ENCODE assay signal across 17 mouse cellular contexts in the genomic region with DNA sequence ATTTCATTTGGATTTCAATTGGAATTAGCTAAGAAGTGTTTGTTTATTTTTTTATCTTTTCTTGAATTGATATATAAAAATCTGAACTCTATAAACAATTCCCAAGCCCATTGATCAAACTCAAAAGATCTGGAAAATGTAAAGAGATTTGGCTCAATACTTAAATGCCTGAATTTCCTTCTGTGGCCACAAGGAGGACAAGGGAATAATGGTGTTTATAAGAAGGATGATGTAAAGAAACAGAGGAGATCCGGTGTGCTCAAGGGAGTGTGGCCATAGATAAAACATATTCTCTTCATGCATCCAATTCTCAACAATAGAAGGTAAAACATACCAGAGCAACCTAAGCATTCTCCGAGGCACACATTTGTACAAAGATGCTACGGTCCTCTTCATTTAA.
DNase-seq lines count a peak whose midpoint lies in the region; ATAC-seq and TF ChIP-seq lines count a peak whose summit lies in the region.
"Had no signal": no experiment of that assay in that cellular context is flagged by ENCODE, and none has a peak within 500 bp of the region (broad histone marks: within the 10 kb centered on the region; RNA-seq: fewer than 3 reads in every experiment).

No protein-coding gene starts in this region.

- no peaks in the 10 kb centered on the region for H3K36me3 ChIP-seq in heart, postnatal 0 days (replicated peaks; ENCODE audit: control insufficient read depth, insufficient read depth, low read length)
- H3K36me3 ChIP-seq in lung, embryonic 14.5 days (ENCODE audit: insufficient read depth), result no peaks in the 10 kb centered on the region
- no peaks in the 10 kb centered on the region for H3K36me3 ChIP-seq in MEL (ENCODE audit: control insufficient read depth in 1 of 2, insufficient read depth in 2 of 2, low read length in 2 of 2)
- H3K36me3 ChIP-seq: embryonic facial prominence, embryonic 15.5 days; hindbrain, embryonic 13.5 days; liver, embryonic 13.5 days had no signal

- 66% methylated on average over 3 of the region's 3 CpGs for WGBS in heart, postnatal 0 days
- 57% methylated on average over 3 of the region's 3 CpGs for WGBS in lung, embryonic 14.5 days

- H3K4me2 ChIP-seq in heart, postnatal 0 days (ENCODE audit: low read depth, low read length), result no peak overlapping the region
- no peak overlapping the region for H3K4me2 ChIP-seq in lung, embryonic 14.5 days
- H3K4me2 ChIP-seq: embryonic facial prominence, embryonic 15.5 days; forebrain, embryonic 13.5 days; heart, embryonic 11.5 days; hindbrain, embryonic 13.5 days; liver, embryonic 13.5 days had no signal

- no peak overlapping the region for H3K9ac ChIP-seq in heart, postnatal 0 days (replicated peaks; ENCODE audit: low read depth, low read length)
- H3K9ac ChIP-seq in lung, embryonic 14.5 days, result no peak overlapping the region
- no peak overlapping the region for H3K9ac ChIP-seq in MEL (ENCODE audit: control insufficient read depth, low read depth, low read length, poor library complexity, severe bottlenecking)
- H3K9ac ChIP-seq: embryonic facial prominence, embryonic 15.5 days; forebrain, embryonic 13.5 days; hindbrain, embryonic 13.5 days; liver, embryonic 13.5 days had no signal

- TF ChIP-seq EP300 in heart, postnatal 0 days (IDR thresholded peaks at IDR 0.05; ENCODE audit: low read depth), result no peak
- TF ChIP-seq EP300 in MEL (IDR thresholded peaks at IDR 0.05; ENCODE audit: low read depth in 1 of 2, low read length in 2 of 2), result no peak

- H3K27me3 ChIP-seq in heart, postnatal 0 days (ENCODE audit: control insufficient read depth, insufficient read depth, low read length), result peaks cover 11% of the 10 kb centered on the region
- H3K27me3 ChIP-seq in lung, embryonic 14.5 days (ENCODE audit: insufficient read depth, low read length), result peaks cover 2% of the 10 kb centered on the region; the same call in 1 of the 2 replicates
- no peaks in the 10 kb centered on the region for H3K27me3 ChIP-seq in MEL (ENCODE audit: control insufficient read depth in 1 of 2, insufficient read depth in 2 of 2, low read length in 2 of 2)

- TF ChIP-seq CTCF in heart, postnatal 0 days (IDR thresholded peaks at IDR 0.05; ENCODE audit: low read depth), result peak; percentile 40
- peak; percentile 66 for TF ChIP-seq CTCF in lung, embryonic 14.5 days (IDR thresholded peaks at IDR 0.05; ENCODE audit: low read depth)
- peak in 1 of 3 experiments; percentile 5; a peak in 1 of 6 replicates for TF ChIP-seq CTCF in MEL (IDR thresholded peaks at IDR 0.05 in 2 of 3, conservative IDR thresholded peaks at IDR 0.05 in 1 of 3; ENCODE audit: control insufficient read depth in 1 of 3, insufficient read depth in 1 of 3, low read depth in 2 of 3, low read length in 3 of 3, poor library complexity in 1 of 3, severe bottlenecking in 1 of 3)

- H3K9me3 ChIP-seq in heart, postnatal 0 days (replicated peaks; ENCODE audit: control insufficient read depth, low read length), result no peaks in the 10 kb centered on the region
- no peaks in the 10 kb centered on the region for H3K9me3 ChIP-seq in lung, embryonic 14.5 days (ENCODE audit: low read depth, low read length)
- H3K9me3 ChIP-seq in MEL (replicated peaks; ENCODE audit: insufficient read depth, low read length), result no peaks in the 10 kb centered on the region
- H3K9me3 ChIP-seq: embryonic facial prominence, embryonic 15.5 days; forebrain, embryonic 13.5 days; hindbrain, embryonic 13.5 days; liver, embryonic 13.5 days had no signal

- H3K27ac ChIP-seq in heart, postnatal 0 days (ENCODE audit: low read depth), result no peak overlapping the region
- H3K27ac ChIP-seq in lung, embryonic 14.5 days (ENCODE audit: low read depth), result no peak overlapping the region
- H3K27ac ChIP-seq in MEL (ENCODE audit: control insufficient read depth, low read depth, low read length), result no peak overlapping the region
- H3K27ac ChIP-seq: embryonic facial prominence, embryonic 15.5 days; forebrain, embryonic 13.5 days; hindbrain, embryonic 13.5 days; liver, embryonic 13.5 days; macrophage had no signal

- H3K4me3 ChIP-seq in heart, postnatal 0 days (ENCODE audit: low read depth, low read length), result no peak overlapping the region
- H3K4me3 ChIP-seq in lung, embryonic 14.5 days (ENCODE audit: low read depth, low read length), result no peak overlapping the region
- H3K4me3 ChIP-seq in MEL (ENCODE audit: control insufficient read depth in 1 of 2, insufficient read depth in 1 of 2, low read depth in 2 of 2, low read length in 2 of 2), result no peak overlapping the region
- H3K4me3 ChIP-seq: embryonic facial prominence, embryonic 15.5 days; forebrain, embryonic 13.5 days; hindbrain, embryonic 13.5 days; liver, embryonic 13.5 days had no signal

- DNase-seq in heart, postnatal 0 days (ENCODE audit: low spot score), result peak; percentile 9
- no peak for DNase-seq in heart, postnatal 14 days
- peak; percentile 47 for DNase-seq in lung, embryonic 14.5 days
- no peak for DNase-seq in lung, postnatal 36 days
- peak; percentile 4 for DNase-seq in MEL (ENCODE audit: low read depth, low spot score)
- peak; percentile 48 for DNase-seq in retina, embryonic 14.5 days (ENCODE audit: low spot score)
- DNase-seq: adrenal gland, postnatal 10 days; gastrocnemius, postnatal 25 days; layer of hippocampus, adult 9-11 months; liver, embryonic 13.5 days; thymus, adult 18-20 months had no signal

- no peak for TF ChIP-seq POLR2A in MEL (IDR thresholded peaks at IDR 0.05; ENCODE audit: control insufficient read depth in 1 of 2, insufficient read depth in 1 of 2, low read depth in 1 of 2, low read length in 2 of 2, poor library complexity in 1 of 2)

- TF ChIP-seq RAD21 in MEL (IDR thresholded peaks at IDR 0.05; ENCODE audit: low read depth, low read length), result no peak

- peaks cover 17% of the 10 kb centered on the region; the same call in 1 of the 2 replicates for H3K4me1 ChIP-seq in heart, postnatal 0 days (ENCODE audit: control insufficient read depth, insufficient read depth)
- 0 out of 2 replicates have a peak, but pooled peaks cover 2% of the 10 kb centered on the region for H3K4me1 ChIP-seq in lung, embryonic 14.5 days (ENCODE audit: insufficient read depth)
- no peaks in the 10 kb centered on the region for H3K4me1 ChIP-seq in MEL (ENCODE audit: control insufficient read depth in 1 of 2, insufficient read depth in 2 of 2, low read length in 2 of 2)
- H3K4me1 ChIP-seq: liver, embryonic 13.5 days had no signal

- no peak for ATAC-seq in heart, postnatal 0 days (ENCODE audit: insufficient read depth, low read depth)
- ATAC-seq in lung, embryonic 14.5 days (ENCODE audit: insufficient read depth), result no peak
- no peak for ATAC-seq in frontal cortex, adult (ENCODE audit: low TSS enrichment)
- ATAC-seq: forebrain, embryonic 13.5 days had no signal

- intact Hi-C loops in heart, postnatal 14 days (cut with DNase I), result no loop called here

- no peaks in the 10 kb centered on the region for H3K79me2 ChIP-seq in MEL (ENCODE audit: control insufficient read depth, insufficient read depth, low read length, poor library complexity)

TF ChIP-seq in MEL, 35 proteins besides CTCF, POLR2A, EP300 and RAD21:
- no peak for TF ChIP-seq MYC (IDR thresholded peaks at IDR 0.05; ENCODE audit: low read depth, low read length)
- TF ChIP-seq MXI1 (IDR thresholded peaks at IDR 0.05; ENCODE audit: low read depth, low read length), result no peak
- TF ChIP-seq MAZ (IDR thresholded peaks at IDR 0.05; ENCODE audit: low read depth, low read length), result no peak
- no peak for TF ChIP-seq POLR2AphosphoS2 (IDR thresholded peaks at IDR 0.05; ENCODE audit: low read length)
- no peak for TF ChIP-seq TAL1 (IDR thresholded peaks at IDR 0.05; ENCODE audit: low read length)
- TF ChIP-seq NELFE (IDR thresholded peaks at IDR 0.05; ENCODE audit: low read depth, low read length), result no peak
- no peak for TF ChIP-seq SIN3A (IDR thresholded peaks at IDR 0.05; ENCODE audit: low read length)
- TF ChIP-seq NRF1 (IDR thresholded peaks at IDR 0.05; ENCODE audit: insufficient read depth, low read depth, low read length, poor library complexity, severe bottlenecking), result no peak
- TF ChIP-seq KAT2A (conservative IDR thresholded peaks at IDR 0.05; ENCODE audit: low read depth, low read length), result no peak
- no peak for TF ChIP-seq ETS1 (IDR thresholded peaks at IDR 0.05; ENCODE audit: low read depth, low read length)
- TF ChIP-seq ELF1 (IDR thresholded peaks at IDR 0.05; ENCODE audit: low read depth, low read length), result no peak
- no peak for TF ChIP-seq GABPA (IDR thresholded peaks at IDR 0.05; ENCODE audit: low read depth, low read length)
- no peak for TF ChIP-seq USF2 (IDR thresholded peaks at IDR 0.05; ENCODE audit: borderline replicate concordance in 1 of 2, insufficient read depth in 1 of 2, low read depth in 1 of 2, low read length in 2 of 2)
- no peak for TF ChIP-seq CHD1 (IDR thresholded peaks at IDR 0.05; ENCODE audit: low read depth, low read length)
- TF ChIP-seq TCF12 (IDR thresholded peaks at IDR 0.05; ENCODE audit: low read depth, low read length), result no peak
- no peak for TF ChIP-seq TBP (IDR thresholded peaks at IDR 0.05; ENCODE audit: low read depth, low read length)
- TF ChIP-seq ZC3H11A (IDR thresholded peaks at IDR 0.05; ENCODE audit: low read depth, low read length), result no peak
- no peak for TF ChIP-seq MAFK (IDR thresholded peaks at IDR 0.05; ENCODE audit: borderline replicate concordance, low read depth, low read length)
- no peak for TF ChIP-seq ZKSCAN1 (IDR thresholded peaks at IDR 0.05; ENCODE audit: low read depth, low read length)
- TF ChIP-seq USF1 (IDR thresholded peaks at IDR 0.05; ENCODE audit: low read depth, low read length), result no peak

Comparison
In these comparisons a context has a peak if more than half of its experiments do, and no peak if none do; other contexts are left out.
1. DNase-seq: peak in heart, postnatal 0 days (single experiment), lung, embryonic 14.5 days (single experiment), MEL (single experiment) and retina, embryonic 14.5 days (single experiment); none in heart, postnatal 14 days (0 of 2) and lung, postnatal 36 days (single experiment).